Mouse (Mus musculus) neural tube, postnatal 0 days (tissue): ENCODE results near the gene Gkap1. TPM values are rescaled to one million over a fixed set of nuclear protein-coding genes. Genes with fewer than 3 reads are reported as not detected.

Experiments used
- microRNA-seq: library from miRNA; unstranded; fragments of <30 nt; microRNA quantifications from one replicate; pipeline ENCODE4, GENCODE M21; 2016
- polyA plus RNA-seq: library from polyadenylated mRNA; unstranded; fragments of >200 nt; fragmentation: Nextera tagmentation; extraction: Ambion mirVana; gene quantifications from 2 replicates; pipeline ENCODE4 v1.2.1, GENCODE M21; 2015

The Gkap1 gene
- 43.9 and 48.8 TPM in 2 replicates for polyA plus RNA-seq

DNA sequence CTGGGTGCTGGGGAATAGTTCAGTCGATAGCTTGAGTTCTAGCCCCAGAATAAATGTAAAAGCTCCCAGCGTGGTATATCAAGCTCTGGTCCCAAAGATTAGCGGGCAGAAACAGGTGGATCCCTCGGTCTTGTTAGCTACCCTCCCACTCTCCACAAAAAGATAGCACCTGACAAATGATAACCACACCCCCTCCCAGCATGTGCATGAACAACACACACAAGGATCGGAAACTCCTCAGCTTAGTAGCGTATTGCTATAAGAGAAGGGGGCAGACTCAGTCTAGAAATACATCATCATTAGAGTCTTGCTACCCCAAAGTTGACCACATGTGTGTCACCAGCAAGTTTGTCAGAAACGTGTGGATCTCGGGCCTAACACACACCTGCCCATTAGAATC is at the start of gene Gkap1:
TSS of gene Gkap1 (minus strand) at position 101 of the 400 bp plus-strand sequence.

DNA sequence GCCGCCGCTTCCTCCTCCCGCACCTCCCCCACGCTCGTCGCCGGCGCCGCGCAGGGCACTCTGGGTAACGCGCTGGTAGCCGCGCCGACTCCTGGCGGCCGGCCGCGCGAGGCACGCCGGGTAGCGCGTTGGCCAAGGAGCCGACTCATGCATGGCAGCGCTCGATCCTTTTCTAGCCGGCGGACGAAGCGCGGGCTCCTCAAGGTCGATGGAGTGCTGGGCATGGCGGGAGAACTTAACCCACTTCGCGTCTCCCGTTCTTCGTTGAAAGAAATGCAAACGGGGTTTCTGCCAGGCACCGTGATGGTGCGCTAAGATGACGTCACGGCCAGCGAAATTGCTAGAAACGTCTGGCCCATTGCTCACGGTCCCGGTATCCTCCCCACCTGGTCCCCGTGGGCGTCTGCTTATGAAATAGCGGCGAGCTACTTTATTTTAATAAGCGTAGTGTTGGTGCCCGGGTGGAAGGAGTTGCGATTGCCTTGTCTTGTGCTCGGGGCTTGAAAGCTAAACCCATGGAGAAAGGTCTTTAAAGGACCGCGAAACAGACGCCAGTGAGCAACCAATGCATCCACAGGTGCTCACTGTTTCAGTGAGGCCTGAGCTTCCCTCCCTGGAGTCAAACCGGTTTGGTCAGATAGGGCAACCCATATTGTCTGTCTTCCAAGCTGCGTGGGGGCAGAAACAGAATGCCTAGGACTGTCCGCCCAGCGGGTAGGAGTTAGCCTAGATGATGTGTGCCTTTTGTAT is 59.7 kb downstream of the Gkap1 start, which contains the start of gene Ubqln1:
TSS of gene Ubqln1 (minus strand) at position 62 of the 750 bp plus-strand sequence.

Small RNA genes lying within 50 kb of the gene (microRNA-seq; reads per million reads assigned to microRNA genes)
- gene Mir6369, result not detected

Other genes with a start within 250 kb of the Gkap1 start
- gene Klhl3, start 162.1 kb downstream of the Gkap1 start, polyA plus RNA-seq, result 13.4 and 15.6 TPM in 2 replicates
- gene Hnrnpa0, start 147.1 kb downstream of the Gkap1 start, polyA plus RNA-seq, result 46.2 and 51.9 TPM in 2 replicates
- 57.1 and 63.7 TPM in 2 replicates for gene Idnk, start 118.0 kb downstream of the Gkap1 start, polyA plus RNA-seq
- gene Ubqln1, start 60.0 kb downstream of the Gkap1 start, polyA plus RNA-seq, result 112 and 115 TPM in 2 replicates
- 1.2 and 2.0 TPM in 2 replicates for gene Kif27, start 83.4 kb upstream of the Gkap1 start, polyA plus RNA-seq
- 20.4 and 21.0 TPM in 2 replicates for gene 2210016F16Rik, start 109.5 kb upstream of the Gkap1 start, polyA plus RNA-seq
- 19.8 and 20.7 TPM in 2 replicates for gene Rmi1, start 126.5 kb upstream of the Gkap1 start, polyA plus RNA-seq
- gene Hnrnpk, start 127.6 kb upstream of the Gkap1 start, polyA plus RNA-seq, result 744 and 749 TPM in 2 replicates